Mouse (Mus musculus) erythroblast, embryonic 14.5 days (primary cell): Measurements from ENCODE around the gene Prkce.

Experiments used
- GATA1 ChIP-seq: IDR thresholded peaks from 2 replicates; pipeline ENCODE4 v1.6.1; 2012; ENCODE audit warnings: low read length, inconsistent platforms, mixed read lengths
- TAL1 ChIP-seq: IDR thresholded peaks from 3 replicates; pipeline ENCODE4 v1.6.1; 2012; ENCODE audit warnings: low read length, inconsistent platforms, mixed read lengths

DNA sequence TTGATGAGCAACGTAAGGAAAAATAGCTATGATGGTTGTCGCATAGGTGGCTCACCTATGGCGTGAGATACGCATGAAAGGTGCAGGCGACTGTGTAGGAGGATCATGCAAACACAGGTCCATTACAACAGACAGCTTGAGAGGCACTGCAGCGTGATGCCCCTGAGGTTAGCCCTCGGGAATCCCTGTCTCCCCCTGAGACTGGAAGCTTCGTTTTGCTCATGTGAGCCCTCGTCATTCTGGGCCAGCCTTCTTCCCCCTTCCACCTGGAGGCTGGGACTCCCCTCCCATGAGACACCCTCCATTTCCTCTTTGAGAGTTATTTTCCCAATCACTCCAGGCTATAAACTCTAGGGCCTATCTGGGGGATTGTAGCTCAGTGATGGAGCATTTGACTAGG is 213.9 kb downstream of the Prkce start:
- TF ChIP-seq TAL1 (no peak), GATA1 (no peak)
